Mouse (Mus musculus) mesoderm, embryonic 11.5 days (tissue): ENCODE results near the gene Eif3m.

Source experiments
- DNase-seq: peaks from one replicate; pipeline ENCODE4 v3.0.0-alpha.2; 2012; ENCODE audit warnings: low read depth, low spot score

The Eif3m gene

DNA sequence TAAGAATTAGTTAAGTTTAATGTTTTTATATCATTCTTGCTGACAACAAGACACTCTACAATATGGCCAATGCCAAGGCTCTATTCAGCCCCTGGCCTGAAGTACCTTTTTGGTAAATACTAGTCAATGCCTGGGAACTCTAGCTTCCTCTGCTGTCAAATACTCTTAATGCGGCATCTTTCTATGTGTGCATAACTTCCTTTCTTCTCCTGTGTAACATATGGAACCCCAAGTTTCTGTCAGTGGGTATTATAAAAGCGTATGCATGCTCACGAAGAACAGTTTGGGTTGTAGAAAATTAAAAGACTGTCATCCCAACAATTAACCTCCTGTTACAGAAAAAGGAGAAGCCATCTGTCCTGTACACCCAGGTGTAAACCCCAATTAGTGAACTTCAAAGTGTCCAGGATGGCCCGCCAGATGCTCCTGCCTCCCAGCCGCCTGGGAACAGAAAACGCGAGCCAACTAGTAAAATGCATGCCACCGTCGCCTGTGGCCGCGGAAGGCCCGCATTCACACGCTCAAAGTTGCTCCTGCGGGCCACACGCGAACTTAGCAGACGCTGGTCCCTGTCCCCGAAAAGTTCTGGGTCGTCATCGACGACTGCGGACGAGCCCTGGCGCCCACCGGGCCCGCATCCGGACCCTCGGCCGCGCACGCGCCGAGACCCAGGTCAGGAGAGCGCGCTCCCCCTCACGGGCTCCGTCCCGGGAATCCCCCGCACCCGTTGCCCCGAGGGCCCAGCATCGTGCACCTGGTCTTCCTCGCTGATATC is 501 bp downstream of the Eif3m start:
- DNase-seq: no peak

- no peak for DNase-seq
These were observed 9.6 kb downstream of the Eif3m start for GRCm38 (mm10) chr2:105007236-105007635.

DNA sequence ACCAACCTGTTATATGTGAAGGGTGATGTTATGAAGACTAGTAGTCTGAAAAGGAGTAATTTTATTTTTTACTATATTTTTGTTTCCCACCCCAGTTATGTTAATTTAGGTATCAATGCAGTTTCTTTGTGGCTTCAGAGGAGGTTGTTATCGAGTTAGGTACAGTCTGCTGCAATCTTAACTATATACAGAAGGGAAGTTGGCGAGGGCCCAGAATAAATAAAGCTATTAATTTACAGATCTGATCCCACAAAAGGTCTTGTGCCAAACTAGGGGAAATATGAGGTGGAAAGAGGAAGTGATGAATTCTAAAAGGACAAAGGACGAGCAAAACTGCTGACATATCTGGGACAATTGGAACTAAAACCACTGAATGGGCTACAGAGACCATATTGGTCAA is 20.7 kb downstream of the Eif3m start:
- DNase-seq: no peak

DNA sequence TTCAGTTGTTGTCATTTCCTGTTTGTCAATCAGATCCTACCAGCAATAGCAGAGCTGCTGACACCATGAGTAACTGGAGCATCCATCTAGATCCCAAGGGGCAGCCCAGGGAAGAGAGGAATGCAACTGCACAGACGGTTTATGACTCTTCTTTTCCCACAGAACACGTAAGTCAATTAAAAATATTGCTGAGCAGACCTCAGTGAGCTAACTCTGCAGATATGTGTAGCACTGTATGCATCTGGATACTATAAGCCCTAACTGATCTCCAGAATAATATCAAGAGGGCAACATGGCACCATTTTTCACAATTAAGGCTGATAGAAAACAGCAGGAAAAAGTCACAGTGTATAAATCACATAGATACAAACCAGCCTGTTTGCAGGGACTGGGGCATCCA is 22.4 kb downstream of the Eif3m start:
- DNase-seq: peak; percentile 66

DNA sequence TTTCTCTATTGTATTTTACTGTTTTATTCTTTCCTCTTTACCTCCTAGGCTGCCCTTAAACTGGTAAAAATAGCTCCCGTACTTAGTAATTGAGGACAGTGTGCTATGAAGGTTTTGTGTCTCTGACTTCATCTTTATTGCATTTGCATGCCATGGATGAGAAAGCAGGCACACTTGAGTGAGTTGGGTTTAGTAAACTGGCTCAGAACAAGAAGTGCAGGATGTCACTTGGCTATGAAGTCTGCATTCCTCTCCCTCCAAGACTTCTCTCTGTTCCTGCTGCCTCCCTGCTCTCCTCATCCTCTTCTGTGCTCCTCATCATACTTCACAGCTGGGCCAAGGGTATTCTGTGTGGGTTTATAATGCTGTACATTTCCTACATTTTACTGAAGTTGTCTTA is 27.9 kb downstream of the Eif3m start:
- no peak for DNase-seq

GRCm38 (mm10) chr2:104985796-104986195 is 31.1 kb downstream of the Eif3m start:
- no peak for DNase-seq

- DNase-seq: no peak
These were observed 35.2 kb downstream of the Eif3m start for GRCm38 (mm10) chr2:104981712-104982111.

GRCm38 (mm10) chr2:104964492-104964891 is 52.4 kb downstream of the Eif3m start:
- peak; percentile 30 for DNase-seq
